Mouse (Mus musculus) Patski (cell line): ENCODE data around the gene Prkar1b. TPM values are rescaled to one million over a fixed set of nuclear protein-coding genes. Genes with fewer than 3 reads are reported as not detected.

ENCODE experiments used
- ATAC-seq: fragments of 100-300 bp; one replicate; pipeline ENCODE4 v1.8.0; 2021
- CTCF ChIA-PET: fragments of 350-600 bp; sonication (Branson Sonifier 250); formaldehyde crosslinking; loops from one replicate; lab custom pipeline; 2022; ENCODE audit warnings: inconsistent platforms; lab: Charles Lee
- POLR2A ChIA-PET: fragments of 350-600 bp; sonication (Branson Sonifier 250); formaldehyde crosslinking; loops from one replicate; lab custom pipeline; 2022; ENCODE audit warnings: antibody characterized with exemption, inconsistent platforms; lab: Charles Lee
- DNase-seq: peaks from one replicate; pipeline ENCODE4 v3.0.0-alpha.2; 2011; ENCODE audit warnings: low read depth, low spot score
- H3K27me3 ChIP-seq: fragments of 371-371 bp; one replicate; pipeline ENCODE4 v1.5.1; 2021
- CTCF ChIP-seq: fragments of 100-300 bp; IDR thresholded peaks from one replicate; pipeline ENCODE4 v1.5.1; 2021
- in situ Hi-C: fragments of 300-500 bp; cut with MboI; formaldehyde crosslinking; loops from 3 replicates; pipeline ENCODE4 v1.11.1; 2018; ENCODE audit warnings: low pct_unique_long_range_greater_than_20kb, mixed read lengths
- polyA plus RNA-seq: library from polyadenylated mRNA; unstranded; gene quantifications from one replicate; pipeline ENCODE4 v1.2.3, GENCODE M21; 2021

Gene Prkar1b
- polyA plus RNA-seq, 1 experiment from 2014 or later = 0.55 TPM

GRCm38 (mm10) chr5:139111991-139112390, 37.8 kb downstream of the Prkar1b start:
- no peaks in the 10 kb centered on the region for H3K27me3 ChIP-seq
- ATAC-seq (no peak), DNase-seq (no peak)
- CTCF ChIA-PET = interaction anchor here (1.1 to 1.7 kb wide), 2 partner anchors 11 to 25 kb away, joined by 3 to 4 read pairs; no protein-coding TSS in a partner anchor
- in situ Hi-C loops = no loop called here
- POLR2A ChIA-PET = no interaction called here
- no peak for TF ChIP-seq CTCF

- no peak for DNase-seq
- H3K27me3 ChIP-seq = no peaks in the 10 kb centered on the region
- TF ChIP-seq CTCF = no peak
- CTCF ChIA-PET = interaction anchor here (1.7 kb wide), 1 partner anchor 9 kb away, joined by 4 read pairs; no protein-coding TSS in a partner anchor
- POLR2A ChIA-PET = no interaction called here
- in situ Hi-C loops = no loop called here
- ATAC-seq = no peak
Measured at GRCm38 (mm10) chr5:139110140-139110855, 39.5 kb downstream of the Prkar1b start.

DNA sequence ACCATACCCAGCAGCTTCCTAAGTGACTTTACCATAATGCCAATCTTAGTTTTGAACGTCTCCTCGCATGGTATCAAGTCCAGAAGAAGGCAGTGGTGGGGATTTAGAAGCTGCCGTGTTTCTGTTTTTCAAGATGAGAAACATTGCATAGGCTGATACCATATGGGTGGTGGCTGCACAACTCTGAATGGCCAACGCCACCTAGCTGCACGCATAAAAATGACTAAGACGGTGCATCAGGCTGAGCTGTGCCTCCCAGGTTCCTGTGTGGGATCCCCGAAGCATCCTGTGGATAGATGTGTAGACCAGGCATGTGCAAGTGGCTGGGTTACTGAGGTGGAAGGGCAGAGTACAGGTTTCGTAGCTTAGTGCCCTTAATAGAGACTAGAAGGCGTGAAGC, 42.0 kb downstream of the Prkar1b start:
- no peak for ATAC-seq
- in situ Hi-C loops = no loop called here
- DNase-seq = no peak
- CTCF ChIA-PET = interaction anchor here (1.0 to 2.4 kb wide), 5 partner anchors 12 to 270 kb away, joined by 3 to 7 read pairs (median 4); no protein-coding TSS in a partner anchor
- POLR2A ChIA-PET = interaction anchor here (1.4 kb wide), 1 partner anchor 9 kb away, joined by 4 read pairs; no protein-coding TSS in a partner anchor
- TF ChIP-seq CTCF = no peak
- no peaks in the 10 kb centered on the region for H3K27me3 ChIP-seq

DNA sequence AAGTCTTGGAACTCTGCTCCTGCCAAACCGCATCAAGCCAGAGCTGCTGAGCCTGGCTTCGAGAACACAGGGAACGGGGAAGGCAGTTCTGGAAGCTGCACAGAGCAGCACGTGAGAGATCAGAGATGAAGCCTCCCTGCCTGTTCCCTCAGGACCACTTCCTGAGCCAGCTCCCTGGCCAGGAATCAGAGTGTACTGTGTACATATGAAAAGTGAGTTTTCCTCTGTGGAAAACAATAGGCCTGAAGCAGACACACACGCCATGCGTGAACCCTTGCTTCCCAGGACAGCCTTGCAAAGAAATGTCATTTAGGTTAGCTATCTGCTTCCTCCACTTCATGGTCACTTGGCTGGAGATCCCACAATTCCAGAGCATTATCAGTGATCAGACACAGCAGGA, 48.0 kb downstream of the Prkar1b start:
- POLR2A ChIA-PET = no interaction called here

GRCm38 (mm10) chr5:139098991-139099972, 50.5 kb downstream of the Prkar1b start:
- ChIA-PET CTCF (interaction anchor here (0.6 kb wide), 1 partner anchor 242 kb away, joined by 3 read pairs; no protein-coding TSS in a partner anchor), POLR2A (interaction anchor here (1.1 kb wide), 1 partner anchor 8 kb away, joined by 4 read pairs; no protein-coding TSS in a partner anchor)
- H3K27me3 ChIP-seq = no peaks in the 10 kb centered on the region
- no peak for TF ChIP-seq CTCF
- in situ Hi-C loops = no loop called here
- ATAC-seq = no peak
- DNase-seq = no peak

More for the DNA sequence above, 48.0 kb downstream of the Prkar1b start:
- no peaks in the 10 kb centered on the region for H3K27me3 ChIP-seq
- in situ Hi-C loops = no loop called here
- DNase-seq (no peak), ATAC-seq (no peak)
- TF ChIP-seq CTCF = no peak
- CTCF ChIA-PET = interaction anchor here (1.0 kb wide), 1 partner anchor 15 kb away, joined by 3 read pairs; no protein-coding TSS in a partner anchor

GRCm38 (mm10) chr5:139095297-139096110, 54.3 kb downstream of the Prkar1b start:
- ATAC-seq = no peak
- TF ChIP-seq CTCF = no peak
- POLR2A ChIA-PET = no interaction called here
- in situ Hi-C loops = no loop called here
- no peak for DNase-seq
- no peaks in the 10 kb centered on the region for H3K27me3 ChIP-seq
- CTCF ChIA-PET = interaction anchor here (1.0 to 1.5 kb wide), 2 partner anchors 10 to 12 kb away, joined by 3 to 7 read pairs; no protein-coding TSS in a partner anchor

DNA sequence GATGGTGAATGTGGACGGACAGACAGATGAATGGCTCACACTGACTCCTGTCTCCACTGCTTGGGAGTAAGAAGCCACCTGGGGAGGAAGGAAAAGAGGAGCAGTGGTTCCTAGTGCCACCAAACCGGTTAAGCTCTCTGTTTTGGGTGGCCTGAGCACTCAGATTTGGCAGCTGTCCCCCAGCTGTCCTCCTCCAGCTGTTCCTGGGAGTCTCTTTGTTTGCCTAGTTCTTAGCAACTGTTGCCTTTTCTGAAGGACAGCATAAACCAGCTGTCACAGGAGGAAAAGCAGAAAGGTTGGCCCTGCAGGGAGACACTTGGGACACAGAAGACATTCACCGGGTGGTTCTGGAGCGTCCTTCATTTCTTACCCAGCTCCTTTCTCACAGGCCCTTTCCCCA, 56.3 kb downstream of the Prkar1b start:
- in situ Hi-C loops = no loop called here
- ATAC-seq (no peak), DNase-seq (no peak)
- H3K27me3 ChIP-seq = no peaks in the 10 kb centered on the region
- POLR2A ChIA-PET = no interaction called here
- CTCF ChIA-PET = interaction anchor here (1.9 kb wide), 1 partner anchor 14 kb away, joined by 5 read pairs; no protein-coding TSS in a partner anchor
- TF ChIP-seq CTCF = no peak

- POLR2A ChIA-PET = no interaction called here
- CTCF ChIA-PET = no interaction called here
- in situ Hi-C loops = no loop called here
- DNase-seq = no peak
- H3K27me3 ChIP-seq = no peaks in the 10 kb centered on the region
- ATAC-seq = no peak
- no peak for TF ChIP-seq CTCF
Measured at GRCm38 (mm10) chr5:139091713-139092112, 58.1 kb downstream of the Prkar1b start.

DNA sequence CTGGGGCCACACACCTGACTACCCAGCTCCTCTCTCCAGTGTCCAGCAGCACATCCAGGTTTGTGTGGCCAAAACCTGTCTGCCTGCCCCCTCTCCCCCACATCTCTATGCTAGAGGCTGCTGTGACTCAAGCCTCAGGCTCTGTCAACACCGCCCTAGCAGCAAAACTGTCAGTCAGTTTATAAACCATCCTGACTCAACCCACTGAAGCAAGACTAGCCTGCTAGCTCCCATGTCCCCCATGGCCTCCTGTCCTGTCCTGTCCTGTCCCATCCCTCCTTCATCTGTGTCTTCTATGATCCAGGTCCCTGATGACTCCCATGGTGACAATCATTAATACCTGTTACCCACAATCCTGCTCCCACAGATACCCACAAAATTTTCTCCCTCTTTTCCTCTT, 59.6 kb downstream of the Prkar1b start:
- TF ChIP-seq CTCF = no peak
- in situ Hi-C loops = no loop called here
- no peaks in the 10 kb centered on the region for H3K27me3 ChIP-seq
- ATAC-seq = no peak
- ChIA-PET CTCF (no interaction called here), POLR2A (interaction anchor here (0.6 kb wide), 1 partner anchor 283 kb away, joined by 3 read pairs; no protein-coding TSS in a partner anchor)
- no peak for DNase-seq
